Mouse (Mus musculus): ENCODE results near the gene Hspa4.

- no peak for TF ChIP-seq POLR2A (IDR thresholded peaks at IDR 0.05; ENCODE audit: insufficient read length, low read depth)
- no peak for TF ChIP-seq E2F4 (IDR thresholded peaks at IDR 0.05; ENCODE audit: insufficient read depth)
Measured at GRCm38 (mm10) chr11:53330325-53330724, 30.1 kb upstream of the Hspa4 start.

All from myocyte (in vitro differentiated cells).